Mouse (Mus musculus) neural tube, embryonic 11.5 days (tissue): Measurements from ENCODE around the gene Acad12. TPM values are rescaled to one million over a fixed set of nuclear protein-coding genes. Genes with fewer than 3 reads are reported as not detected.

Experiments
- ATAC-seq: fragments of 200-750 bp; cut with Nextera tagmentation; 2 replicates; pipeline ENCODE4 v1.8.0; 2017; ENCODE audit warnings: moderate number of reproducible peaks, mild to moderate bottlenecking, moderate TSS enrichment, moderate library complexity; ENCODE audit not compliant: insufficient read depth, low FRiP score, low TSS enrichment
- DNase-seq: peaks from one replicate; pipeline ENCODE4 v3.0.0-alpha.2; 2015; ENCODE audit warnings: low spot score
- H3K27ac ChIP-seq: fragments of 300-500 bp; sonication (generic); 2 replicates; pipeline ENCODE4 v1.5.1; 2014; ENCODE audit warnings: low read depth, mild to moderate bottlenecking, low read length
- H3K27me3 ChIP-seq: fragments of 300-500 bp; sonication (generic); 2 replicates; pipeline ENCODE4 v1.6.1; 2014; ENCODE audit warnings: mild to moderate bottlenecking, low read length, mixed read lengths; ENCODE audit not compliant: control insufficient read depth, insufficient read depth
- H3K36me3 ChIP-seq: fragments of 300-500 bp; sonication (generic); 2 replicates; pipeline ENCODE4 v1.6.1; 2014; ENCODE audit warnings: mild to moderate bottlenecking, low read length, moderate library complexity, mixed read lengths; ENCODE audit not compliant: control insufficient read depth, insufficient read depth
- H3K4me1 ChIP-seq: fragments of 300-500 bp; sonication (generic); 2 replicates; pipeline ENCODE4 v1.6.1; 2014; ENCODE audit warnings: low read length, mixed read lengths; ENCODE audit not compliant: control insufficient read depth, insufficient read depth
- H3K4me2 ChIP-seq: fragments of 300-500 bp; sonication (generic); 2 replicates; pipeline ENCODE4 v1.6.1; 2014; ENCODE audit warnings: low read depth, mild to moderate bottlenecking, moderate library complexity
- H3K4me3 ChIP-seq: fragments of 300-500 bp; sonication (generic); 2 replicates; pipeline ENCODE4 v1.5.1; 2014; ENCODE audit warnings: low read depth, low read length
- H3K9ac ChIP-seq: fragments of 300-500 bp; sonication (generic); 2 replicates; pipeline ENCODE4 v1.6.1; 2014; ENCODE audit warnings: mild to moderate bottlenecking, low read length
- H3K9me3 ChIP-seq: fragments of 300-500 bp; sonication (generic); 2 replicates; pipeline ENCODE4 v1.6.1; 2016; ENCODE audit warnings: low read length; ENCODE audit not compliant: control insufficient read depth
- WGBS: fragments of 180-500 bp; shearing (Covaris S2); extraction: QIAGEN DNeasy Blood & Tissue Kit; methylation state at CpG from one replicate; pipeline ENCODE4 v1.1.7; 2014; 5-methylcytosine and 5-hydroxymethylcytosine counted together
- polyA plus RNA-seq: library from polyadenylated mRNA; unstranded; fragments of >200 nt; fragmentation: Nextera tagmentation; extraction: Ambion mirVana; gene quantifications from 2 replicates; pipeline ENCODE4 v1.2.1, GENCODE M21; 2014

Gene Acad12
- polyA plus RNA-seq, 1 experiment from 2014 or later, result 1.3 TPM

- H3K36me3 ChIP-seq, result no peaks in the 10 kb centered on the region
- ATAC-seq (no peak), DNase-seq (peak; percentile 85)
- no peak overlapping the region for H3K4me2 ChIP-seq
- no peaks in the 10 kb centered on the region for H3K4me1 ChIP-seq
- no peaks in the 10 kb centered on the region for H3K9me3 ChIP-seq
- H3K27ac ChIP-seq, result no peak overlapping the region
- no peaks in the 10 kb centered on the region for H3K27me3 ChIP-seq
- H3K4me3 ChIP-seq, result no peak overlapping the region
- H3K9ac ChIP-seq, result no peak overlapping the region
- 32% methylated on average over 9 of the region's 9 CpGs for WGBS
Measured at GRCm38 (mm10) chr5:121601547-121602299, 17.0 kb downstream of the Acad12 start.

- Histone ChIP-seq H3K27ac (no peak overlapping the region), H3K4me2 (no peak overlapping the region), H3K9me3 (no peaks in the 10 kb centered on the region), H3K4me1 (no peaks in the 10 kb centered on the region), H3K27me3 (no peaks in the 10 kb centered on the region), H3K4me3 (no peak overlapping the region), H3K36me3 (no peaks in the 10 kb centered on the region), H3K9ac (no peak overlapping the region)
- ATAC-seq (no peak), DNase-seq (no peak)
- WGBS, result 70% methylated on average over 13 of the region's 13 CpGs
Measured at GRCm38 (mm10) chr5:121598871-121599610, 19.7 kb downstream of the Acad12 start.

GRCm38 (mm10) chr5:121597991-121598537 is 20.7 kb downstream of the Acad12 start:
- ATAC-seq, result no peak
- no peak overlapping the region for H3K9ac ChIP-seq
- no peaks in the 10 kb centered on the region for H3K36me3 ChIP-seq
- H3K27me3 ChIP-seq, result no peaks in the 10 kb centered on the region
- H3K9me3 ChIP-seq, result no peaks in the 10 kb centered on the region
- H3K4me1 ChIP-seq, result 0 out of 2 replicates have a peak, but pooled peaks cover 3% of the 10 kb centered on the region
- H3K4me2 ChIP-seq, result no peak overlapping the region
- no peak overlapping the region for H3K27ac ChIP-seq
- 74% methylated on average over 7 of the region's 7 CpGs for WGBS
- DNase-seq, result no peak
- H3K4me3 ChIP-seq, result no peak overlapping the region

GRCm38 (mm10) chr5:121597332-121597731 is 21.4 kb downstream of the Acad12 start:
- Histone ChIP-seq H3K27me3 (0 out of 2 replicates have a peak, but pooled peaks cover 2% of the 10 kb centered on the region), H3K4me2 (no peak overlapping the region), H3K9ac (no peak overlapping the region), H3K4me1 (0 out of 2 replicates have a peak, but pooled peaks cover 8% of the 10 kb centered on the region), H3K4me3 (no peak overlapping the region), H3K9me3 (no peaks in the 10 kb centered on the region), H3K27ac (no peak overlapping the region), H3K36me3 (no peaks in the 10 kb centered on the region)
- ATAC-seq, result no peak
- no peak for DNase-seq
- 70% methylated on average over 4 of the region's 4 CpGs for WGBS

DNA sequence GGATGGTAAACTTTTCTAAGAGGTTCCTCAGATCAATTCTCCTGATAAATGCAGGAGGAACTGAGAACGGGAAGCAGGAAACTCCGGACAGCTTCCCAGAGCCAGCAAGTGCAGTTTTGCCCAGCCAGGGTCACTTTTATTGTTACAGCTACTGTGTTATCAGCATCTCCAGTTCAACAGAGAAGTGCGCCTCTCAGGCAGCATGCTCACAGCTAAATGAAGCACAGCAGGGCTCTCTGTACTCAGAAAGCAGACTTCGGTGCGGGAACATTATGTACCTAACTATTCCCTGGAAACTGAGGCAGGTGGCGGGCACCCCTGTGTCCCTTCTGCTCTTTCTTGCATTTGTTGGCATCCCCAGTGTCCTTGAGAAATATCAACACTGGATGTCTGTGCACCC is 22.5 kb downstream of the Acad12 start:
- H3K4me2 ChIP-seq, result no peak overlapping the region
- ATAC-seq, result no peak
- no peaks in the 10 kb centered on the region for H3K9me3 ChIP-seq
- no peaks in the 10 kb centered on the region for H3K36me3 ChIP-seq
- WGBS, result 82% methylated on average over 6 of the region's 6 CpGs
- H3K9ac ChIP-seq, result no peak overlapping the region
- 0 out of 2 replicates have a peak, but pooled peaks cover 2% of the 10 kb centered on the region for H3K27me3 ChIP-seq
- no peak overlapping the region for H3K4me3 ChIP-seq
- 0 out of 2 replicates have a peak, but pooled peaks cover 8% of the 10 kb centered on the region for H3K4me1 ChIP-seq
- no peak for DNase-seq
- no peak overlapping the region for H3K27ac ChIP-seq

- H3K4me1 ChIP-seq, result 0 out of 2 replicates have a peak, but pooled peaks cover 8% of the 10 kb centered on the region
- 0 out of 2 replicates have a peak, but pooled peaks cover 2% of the 10 kb centered on the region for H3K27me3 ChIP-seq
- H3K4me2 ChIP-seq, result no peak overlapping the region
- 88% methylated on average over 6 of the region's 6 CpGs for WGBS
- H3K27ac ChIP-seq, result no peak overlapping the region
- ATAC-seq (no peak), DNase-seq (no peak)
- H3K9me3 ChIP-seq, result no peaks in the 10 kb centered on the region
- no peak overlapping the region for H3K4me3 ChIP-seq
- H3K36me3 ChIP-seq, result no peaks in the 10 kb centered on the region
- no peak overlapping the region for H3K9ac ChIP-seq
Measured at GRCm38 (mm10) chr5:121595758-121596157, 23.0 kb downstream of the Acad12 start.

DNA sequence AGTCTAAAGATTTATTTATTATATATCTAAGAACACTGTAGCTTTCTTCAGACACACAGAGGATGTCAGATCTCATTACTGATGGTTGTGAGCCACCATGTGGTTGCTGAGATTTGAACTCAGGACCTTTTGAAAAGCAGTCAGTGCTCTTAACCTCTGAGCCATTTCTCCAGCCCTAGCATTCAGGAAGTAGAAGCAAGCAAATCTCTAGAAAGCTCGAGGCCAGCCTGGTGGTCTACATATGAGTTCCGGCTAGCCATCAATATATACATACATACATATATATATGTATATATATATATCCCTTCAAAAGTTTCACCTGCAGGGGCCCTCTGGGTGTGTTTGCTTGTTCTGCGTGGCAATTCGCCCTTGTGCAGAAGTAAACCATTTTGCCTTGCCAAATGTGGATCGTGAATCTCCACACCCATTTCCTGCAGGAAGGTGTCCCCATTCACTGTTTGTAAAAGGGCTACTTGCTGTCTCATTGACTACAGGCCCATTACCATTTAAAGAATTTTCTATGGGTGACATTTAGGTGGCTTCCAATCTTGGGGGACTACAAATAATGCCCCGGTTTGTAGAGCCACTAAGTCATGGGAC is 23.9 kb downstream of the Acad12 start:
- Histone ChIP-seq H3K9ac (no peak overlapping the region), H3K27ac (no peak overlapping the region), H3K27me3 (0 out of 2 replicates have a peak, but pooled peaks cover 2% of the 10 kb centered on the region), H3K4me2 (no peak overlapping the region), H3K4me3 (no peak overlapping the region), H3K9me3 (no peaks in the 10 kb centered on the region), H3K4me1 (0 out of 2 replicates have a peak, but pooled peaks cover 8% of the 10 kb centered on the region), H3K36me3 (no peaks in the 10 kb centered on the region)
- DNase-seq (no peak), ATAC-seq (no peak)
- 85% methylated on average over 6 of the region's 6 CpGs for WGBS
